Mouse (Mus musculus): ENCODE data around the gene Asb8. TPM values are rescaled to one million over a fixed set of nuclear protein-coding genes. Genes with fewer than 3 reads are reported as not detected.

Gene Asb8
- polyA plus RNA-seq, 1 experiment from 2014 or later = 47.6 TPM

GRCm38 (mm10) chr15:98092372-98093120 is 72.9 kb downstream of the Asb8 start, which contains the start of gene Pfkm:
Gene Pfkm (plus strand): TSS chr15:98092589.
- no peaks in the 10 kb centered on the region for H3K27me3 ChIP-seq (ENCODE audit: control insufficient read depth, insufficient read depth, low read length)
- peak within 1 kb of the TSS; percentile 95 for H3K27ac ChIP-seq (ENCODE audit: low read length)
- H3K4me2 ChIP-seq (replicated peaks; ENCODE audit: low read depth, low read length) = peak within 1 kb of the TSS; percentile 62
- H3K9ac ChIP-seq (replicated peaks; ENCODE audit: low read depth, low read length) = peak within 1 kb of the TSS; percentile 86
- under 1% methylated on average over 30 of the region's 30 CpGs for WGBS
- peaks cover 7% of the 10 kb centered on the region; the same call in 1 of the 2 replicates for H3K4me1 ChIP-seq (ENCODE audit: control insufficient read depth, insufficient read depth, low read length)
- no peaks in the 10 kb centered on the region for H3K9me3 ChIP-seq (ENCODE audit: control insufficient read depth, low read depth, low read length)
- H3K36me3 ChIP-seq (ENCODE audit: control insufficient read depth, insufficient read depth, low read length) = no peaks in the 10 kb centered on the region
- no peak for ATAC-seq (ENCODE audit: insufficient number of reproducible peaks, insufficient read depth, low FRiP score, low read depth)
- H3K4me3 ChIP-seq (ENCODE audit: low read depth, low read length) = peak within 1 kb of the TSS; percentile 97

- H3K4me1 ChIP-seq (ENCODE audit: control insufficient read depth, insufficient read depth, low read length) = peaks cover 7% of the 10 kb centered on the region; the same call in 1 of the 2 replicates
- H3K36me3 ChIP-seq (ENCODE audit: control insufficient read depth, insufficient read depth, low read length) = no peaks in the 10 kb centered on the region
- no peaks in the 10 kb centered on the region for H3K27me3 ChIP-seq (ENCODE audit: control insufficient read depth, insufficient read depth, low read length)
- peak overlapping the region; percentile 62 for H3K4me2 ChIP-seq (replicated peaks; ENCODE audit: low read depth, low read length)
- peak overlapping the region; percentile 97 for H3K4me3 ChIP-seq (ENCODE audit: low read depth, low read length)
- peak overlapping the region; percentile 86; the same call in 1 of the 2 replicates for H3K9ac ChIP-seq (replicated peaks; ENCODE audit: low read depth, low read length)
- ATAC-seq (ENCODE audit: insufficient number of reproducible peaks, insufficient read depth, low FRiP score, low read depth) = no peak
- WGBS = 15% methylated on average over 4 of the region's 4 CpGs
- no peak overlapping the region for H3K27ac ChIP-seq (ENCODE audit: low read length)
- no peaks in the 10 kb centered on the region for H3K9me3 ChIP-seq (ENCODE audit: control insufficient read depth, low read depth, low read length)
Observed at GRCm38 (mm10) chr15:98091841-98092240, 73.6 kb downstream of the Asb8 start.

- WGBS = 80% methylated on average over 9 of the region's 9 CpGs
Observed at GRCm38 (mm10) chr15:98089421-98090183, 75.8 kb downstream of the Asb8 start.

GRCm38 (mm10) chr15:98088889-98089288 is 76.5 kb downstream of the Asb8 start:
- no peak for ATAC-seq (ENCODE audit: insufficient number of reproducible peaks, insufficient read depth, low FRiP score, low read depth)
- Histone ChIP-seq H3K36me3 (ENCODE audit: control insufficient read depth, insufficient read depth, low read length) (peaks cover 3% of the 10 kb centered on the region), H3K9ac (replicated peaks; ENCODE audit: low read depth, low read length) (no peak overlapping the region), H3K4me3 (ENCODE audit: low read depth, low read length) (no peak overlapping the region), H3K27me3 (ENCODE audit: control insufficient read depth, insufficient read depth, low read length) (no peaks in the 10 kb centered on the region), H3K4me2 (replicated peaks; ENCODE audit: low read depth, low read length) (no peak overlapping the region), H3K27ac (ENCODE audit: low read length) (no peak overlapping the region), H3K4me1 (ENCODE audit: control insufficient read depth, insufficient read depth, low read length) (peaks cover 7% of the 10 kb centered on the region; the same call in 1 of the 2 replicates), H3K9me3 (ENCODE audit: control insufficient read depth, low read depth, low read length) (no peaks in the 10 kb centered on the region)
- 84% methylated on average over 1 of the region's 1 CpGs for WGBS

More at GRCm38 (mm10) chr15:98089421-98090183, 75.8 kb downstream of the Asb8 start:
- Histone ChIP-seq H3K27ac (ENCODE audit: low read length) (no peak overlapping the region), H3K4me2 (replicated peaks; ENCODE audit: low read depth, low read length) (no peak overlapping the region), H3K4me1 (ENCODE audit: control insufficient read depth, insufficient read depth, low read length) (peaks cover 7% of the 10 kb centered on the region; the same call in 1 of the 2 replicates), H3K9ac (replicated peaks; ENCODE audit: low read depth, low read length) (no peak overlapping the region), H3K9me3 (ENCODE audit: control insufficient read depth, low read depth, low read length) (no peaks in the 10 kb centered on the region), H3K4me3 (ENCODE audit: low read depth, low read length) (no peak overlapping the region), H3K27me3 (ENCODE audit: control insufficient read depth, insufficient read depth, low read length) (no peaks in the 10 kb centered on the region), H3K36me3 (ENCODE audit: control insufficient read depth, insufficient read depth, low read length) (peaks cover 3% of the 10 kb centered on the region; the same call in 1 of the 2 replicates)
- no peak for ATAC-seq (ENCODE audit: insufficient number of reproducible peaks, insufficient read depth, low FRiP score, low read depth)

Other genes starting within 250 kb of the Asb8 start
- 37.2 and 43.0 TPM in 2 replicates for gene Tmem106c, start 201.4 kb downstream of the Asb8 start, polyA plus RNA-seq (2014; fragmentation: Nextera tagmentation; extraction: Ambion mirVana)
- gene Col2a1, start 160.9 kb downstream of the Asb8 start, polyA plus RNA-seq (2014; fragmentation: Nextera tagmentation; extraction: Ambion mirVana) = 2.5 and 3.1 TPM in 2 replicates
- gene Pfkm, start 73.0 kb downstream of the Asb8 start, polyA plus RNA-seq (2014; fragmentation: Nextera tagmentation; extraction: Ambion mirVana) = 29.6 and 33.7 TPM in 2 replicates
- 35.5 and 35.8 TPM in 2 replicates for gene Senp1, start 71.9 kb downstream of the Asb8 start, polyA plus RNA-seq (2014; fragmentation: Nextera tagmentation; extraction: Ambion mirVana)
- 1.8 and 2.4 TPM in 2 replicates for gene Ccdc184, start 1.5 kb upstream of the Asb8 start, polyA plus RNA-seq (2014; fragmentation: Nextera tagmentation; extraction: Ambion mirVana)
- not detected in 2 replicates for gene Olfr288, start 29.9 kb upstream of the Asb8 start, polyA plus RNA-seq (2014; fragmentation: Nextera tagmentation; extraction: Ambion mirVana)
- not detected in 2 replicates for gene Gm44579, start 55.4 kb upstream of the Asb8 start, polyA plus RNA-seq (2014; fragmentation: Nextera tagmentation; extraction: Ambion mirVana)
- gene Olfr287, start 55.4 kb upstream of the Asb8 start, polyA plus RNA-seq (2014; fragmentation: Nextera tagmentation; extraction: Ambion mirVana) = not detected in 2 replicates
- gene Olfr286, start 68.8 kb upstream of the Asb8 start, polyA plus RNA-seq (2014; fragmentation: Nextera tagmentation; extraction: Ambion mirVana) = not detected in 2 replicates
- gene H1fnt, start 91.7 kb upstream of the Asb8 start, polyA plus RNA-seq (2014; fragmentation: Nextera tagmentation; extraction: Ambion mirVana) = not detected in 2 replicates
- gene Zfp641, start 130.5 kb upstream of the Asb8 start, polyA plus RNA-seq (2014; fragmentation: Nextera tagmentation; extraction: Ambion mirVana) = 0.74 and 0.87 TPM in 2 replicates
- not detected in 2 replicates for gene Olfr285, start 151.7 kb upstream of the Asb8 start, polyA plus RNA-seq (2014; fragmentation: Nextera tagmentation; extraction: Ambion mirVana)
- gene Olfr284, start 175.4 kb upstream of the Asb8 start, polyA plus RNA-seq (2014; fragmentation: Nextera tagmentation; extraction: Ambion mirVana) = not detected in 2 replicates
- gene Olfr283, start 215.3 kb upstream of the Asb8 start, polyA plus RNA-seq (2014; fragmentation: Nextera tagmentation; extraction: Ambion mirVana) = not detected in 2 replicates

Data from stomach, embryonic 14.5 days (tissue).